Mouse (Mus musculus) heart, embryonic 14.5 days (tissue): Measurements from ENCODE around the gene Tbata. TPM values are rescaled to one million over a fixed set of nuclear protein-coding genes. Genes with fewer than 3 reads are reported as not detected.
A peak's percentile ranks its signal among the peaks of the same experiment; 100 is the strongest.

Source experiments
- ATAC-seq: fragments of 200-750 bp; cut with Nextera tagmentation; 2 replicates; pipeline ENCODE4 v1.8.0; 2017; ENCODE audit warnings: low read depth, moderate TSS enrichment; ENCODE audit not compliant: insufficient number of reproducible peaks, insufficient read depth, low FRiP score
- H3K27ac ChIP-seq, 2 experiments: fragments of 200-500 bp in 1 of 2; fragments of 300-500 bp in 1 of 2; sonication (generic) in 1 of 2; replicated peaks in 1 of 2; 2 replicates each; pipeline ENCODE4 v1.5.1; 2012 to 2014; ENCODE audit warnings: low read depth in 2 of 2, low read length in 2 of 2, control low read depth in 1 of 2, mild to moderate bottlenecking in 1 of 2, mixed read lengths in 1 of 2; ENCODE audit not compliant: control insufficient read depth in 1 of 2, insufficient read depth in 1 of 2
- H3K27me3 ChIP-seq: fragments of 300-500 bp; sonication (generic); 2 replicates; pipeline ENCODE4 v1.6.1; 2014; ENCODE audit warnings: mild to moderate bottlenecking, low read length, control low read depth; ENCODE audit not compliant: control insufficient read depth, insufficient read depth
- H3K36me3 ChIP-seq: fragments of 300-500 bp; sonication (generic); 2 replicates; pipeline ENCODE4 v1.6.1; 2014; ENCODE audit warnings: mild to moderate bottlenecking, control low read depth, low read length, mixed read lengths; ENCODE audit not compliant: control insufficient read depth, insufficient read depth
- H3K4me1 ChIP-seq, 2 experiments: fragments of 200-500 bp in 1 of 2; fragments of 300-500 bp in 1 of 2; sonication (generic) in 1 of 2; 2 replicates each; pipeline ENCODE4 v1.6.1; 2012 to 2014; ENCODE audit warnings: low read length in 2 of 2, control low read depth in 1 of 2, mixed read lengths in 1 of 2; ENCODE audit not compliant: control insufficient read depth in 2 of 2, insufficient read depth in 2 of 2
- H3K4me2 ChIP-seq: fragments of 300-500 bp; sonication (generic); 2 replicates; pipeline ENCODE4 v1.6.1; 2014; ENCODE audit warnings: mild to moderate bottlenecking, low read length
- H3K4me3 ChIP-seq, 2 experiments: fragments of 200-500 bp in 1 of 2; fragments of 300-500 bp in 1 of 2; sonication (generic) in 1 of 2; 2 replicates each; pipeline ENCODE4 v1.5.1; 2012 to 2014; ENCODE audit warnings: low read length in 2 of 2, mild to moderate bottlenecking in 2 of 2, control low read depth in 1 of 2, low read depth in 1 of 2, moderate library complexity in 1 of 2; ENCODE audit not compliant: control insufficient read depth in 1 of 2, insufficient read depth in 1 of 2
- H3K9ac ChIP-seq: fragments of 300-500 bp; sonication (generic); 2 replicates; pipeline ENCODE4 v1.6.1; 2014; ENCODE audit warnings: mild to moderate bottlenecking, low read length
- H3K9me3 ChIP-seq: fragments of 300-500 bp; sonication (generic); 2 replicates; pipeline ENCODE4 v1.6.1; 2016; ENCODE audit warnings: low read length, control low read depth; ENCODE audit not compliant: control insufficient read depth
- WGBS: fragments of 180-500 bp; shearing (Covaris S2); extraction: QIAGEN DNeasy Blood & Tissue Kit; methylation state at CpG from one replicate; pipeline ENCODE4 v1.1.7; 2014; 5-methylcytosine and 5-hydroxymethylcytosine counted together
- polyA plus RNA-seq: library from polyadenylated mRNA; unstranded; fragments of >200 nt; fragmentation: Nextera tagmentation; extraction: Ambion mirVana; gene quantifications from 2 replicates; pipeline ENCODE4 v1.2.1, GENCODE M21; 2014

Gene Tbata
- polyA plus RNA-seq, 1 experiment from 2014 or later = not detected

GRCm38 (mm10) chr10:61150616-61151015 lies 21.1 kb upstream of the Tbata start:
- H3K4me3 ChIP-seq = no peak overlapping the region
- WGBS = 21% methylated on average over 6 of the region's 6 CpGs
- no peaks in the 10 kb centered on the region for H3K27me3 ChIP-seq
- no peaks in the 10 kb centered on the region for H3K36me3 ChIP-seq
- H3K27ac ChIP-seq = peak overlapping the region in 1 of 2 experiments; percentile 24; a peak in 1 of 4 replicates
- H3K4me1 ChIP-seq = peaks cover 0 to 2% of the 10 kb centered on the region in 2 experiments; a peak in 2 of 4 replicates
- no peak for ATAC-seq
- H3K9me3 ChIP-seq = no peaks in the 10 kb centered on the region
- no peak overlapping the region for H3K4me2 ChIP-seq
- no peak overlapping the region; the same call in 1 of the 2 replicates for H3K9ac ChIP-seq

DNA sequence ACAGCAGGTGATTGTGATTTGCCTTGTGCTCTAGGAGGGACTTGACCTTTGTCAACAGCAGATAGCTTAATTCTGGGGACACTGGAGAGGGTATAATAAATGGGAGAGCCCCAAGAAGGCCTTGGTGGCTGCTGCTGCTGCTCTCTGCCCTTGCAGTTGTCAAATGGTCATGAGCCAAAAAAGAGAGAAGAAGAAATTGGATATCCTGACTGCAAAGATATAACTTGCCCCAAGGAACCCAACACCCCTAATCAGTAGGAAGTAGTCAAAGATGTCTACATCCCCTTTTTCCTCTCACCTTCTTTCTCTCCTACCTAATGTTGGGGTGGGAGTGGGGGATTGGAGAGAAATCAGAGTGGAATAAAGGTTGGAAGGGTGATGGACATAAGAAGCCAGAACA lies 19.6 kb upstream of the Tbata start:
- Histone ChIP-seq H3K4me1 (no peaks in the 10 kb centered on the region; a peak in 1 of 4 replicates), H3K9me3 (no peaks in the 10 kb centered on the region), H3K27ac (no peak overlapping the region), H3K36me3 (no peaks in the 10 kb centered on the region), H3K9ac (no peak overlapping the region), H3K4me3 (no peak overlapping the region), H3K27me3 (no peaks in the 10 kb centered on the region), H3K4me2 (no peak overlapping the region)
- ATAC-seq = no peak

DNA sequence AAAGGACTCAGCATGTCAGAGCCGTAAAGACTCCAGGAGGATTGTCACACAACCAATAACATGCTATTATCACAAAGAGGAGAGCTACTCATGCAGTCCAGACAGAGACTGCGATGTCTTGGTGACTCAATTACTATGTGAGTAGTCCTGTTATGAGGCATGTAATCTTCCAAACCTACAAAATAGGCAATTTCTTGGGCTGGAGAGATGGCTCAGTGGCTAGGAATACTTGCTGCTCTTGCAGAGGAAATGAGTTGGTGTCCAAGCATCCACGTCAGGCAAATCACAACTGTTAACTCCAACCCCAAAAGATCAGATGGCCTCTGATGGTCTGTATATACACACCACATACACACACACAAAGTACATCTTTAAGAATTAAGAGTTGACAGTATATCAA lies 16.1 kb upstream of the Tbata start:
- ATAC-seq = no peak
- H3K27me3 ChIP-seq = no peaks in the 10 kb centered on the region
- H3K27ac ChIP-seq = no peak overlapping the region
- 69% methylated on average over 3 of the region's 3 CpGs for WGBS
- H3K9ac ChIP-seq = no peak overlapping the region
- H3K4me3 ChIP-seq = no peak overlapping the region
- no peaks in the 10 kb centered on the region for H3K36me3 ChIP-seq
- no peaks in the 10 kb centered on the region for H3K9me3 ChIP-seq
- H3K4me2 ChIP-seq = no peak overlapping the region
- H3K4me1 ChIP-seq = no peaks in the 10 kb centered on the region; a peak in 1 of 4 replicates

- 74% methylated on average over 2 of the region's 2 CpGs for WGBS
- Histone ChIP-seq H3K36me3 (no peaks in the 10 kb centered on the region), H3K27ac (no peak overlapping the region), H3K27me3 (no peaks in the 10 kb centered on the region), H3K4me1 (no peaks in the 10 kb centered on the region; a peak in 1 of 4 replicates), H3K4me3 (no peak overlapping the region), H3K4me2 (no peak overlapping the region), H3K9ac (no peak overlapping the region), H3K9me3 (no peaks in the 10 kb centered on the region)
- no peak for ATAC-seq
These were observed 15.3 kb upstream of the Tbata start for GRCm38 (mm10) chr10:61156453-61156852.

GRCm38 (mm10) chr10:61158594-61158993 lies 13.2 kb upstream of the Tbata start:
- Histone ChIP-seq H3K27me3 (no peaks in the 10 kb centered on the region), H3K4me1 (no peaks in the 10 kb centered on the region; a peak in 1 of 4 replicates), H3K27ac (no peak overlapping the region), H3K36me3 (no peaks in the 10 kb centered on the region), H3K9ac (no peak overlapping the region), H3K9me3 (no peaks in the 10 kb centered on the region), H3K4me2 (no peak overlapping the region), H3K4me3 (no peak overlapping the region)
- 79% methylated on average over 3 of the region's 3 CpGs for WGBS
- ATAC-seq = no peak

- ATAC-seq = no peak
- WGBS = 69% methylated on average over 7 of the region's 7 CpGs
- Histone ChIP-seq H3K9ac (no peak overlapping the region), H3K9me3 (no peaks in the 10 kb centered on the region), H3K36me3 (no peaks in the 10 kb centered on the region), H3K27ac (no peak overlapping the region), H3K4me3 (no peak overlapping the region), H3K4me2 (no peak overlapping the region), H3K27me3 (no peaks in the 10 kb centered on the region), H3K4me1 (no peaks in the 10 kb centered on the region)
These were observed 11.7 kb upstream of the Tbata start for GRCm38 (mm10) chr10:61160089-61160488.

- no peak for ATAC-seq
- H3K9me3 ChIP-seq = no peaks in the 10 kb centered on the region
- no peaks in the 10 kb centered on the region for H3K36me3 ChIP-seq
- no peak overlapping the region for H3K27ac ChIP-seq
- no peak overlapping the region for H3K4me2 ChIP-seq
- H3K4me1 ChIP-seq = no peaks in the 10 kb centered on the region
- H3K4me3 ChIP-seq = no peak overlapping the region
- no peaks in the 10 kb centered on the region for H3K27me3 ChIP-seq
- no peak overlapping the region for H3K9ac ChIP-seq
- 73% methylated on average over 4 of the region's 4 CpGs for WGBS
These were observed 11.1 kb upstream of the Tbata start for GRCm38 (mm10) chr10:61160671-61161070.

GRCm38 (mm10) chr10:61162366-61162765 lies 9.4 kb upstream of the Tbata start:
- H3K4me3 ChIP-seq = no peak overlapping the region
- H3K9ac ChIP-seq = no peak overlapping the region
- 75% methylated on average over 3 of the region's 3 CpGs for WGBS
- H3K27me3 ChIP-seq = no peaks in the 10 kb centered on the region
- H3K36me3 ChIP-seq = no peaks in the 10 kb centered on the region
- no peaks in the 10 kb centered on the region for H3K9me3 ChIP-seq
- no peaks in the 10 kb centered on the region for H3K4me1 ChIP-seq
- no peak overlapping the region for H3K4me2 ChIP-seq
- H3K27ac ChIP-seq = no peak overlapping the region
- no peak for ATAC-seq
